Comparison of ENCODE assay signal across 8 mouse cellular contexts in the genomic region with DNA sequence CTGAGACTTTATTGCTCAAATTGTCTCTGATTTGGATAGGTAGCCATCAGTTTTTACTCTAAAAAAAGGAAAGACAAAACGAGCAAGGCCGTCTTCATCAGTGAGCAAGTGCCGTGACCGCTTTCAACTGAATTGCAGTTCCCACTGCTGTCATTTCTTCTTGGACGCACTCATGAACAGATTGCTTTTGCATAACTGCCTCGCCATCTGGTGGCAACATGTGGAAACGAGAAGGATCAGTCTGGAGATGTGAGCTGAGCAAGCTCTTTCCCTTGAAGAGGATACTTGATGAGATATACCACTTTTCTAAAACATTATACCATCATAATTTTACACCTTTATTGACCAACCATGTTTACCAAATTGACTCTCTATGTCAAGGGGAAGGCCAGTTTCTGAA.
DNase-seq lines count a peak whose midpoint lies in the region; ATAC-seq lines count a peak whose summit lies in the region.

No protein-coding gene starts in this region.

- no peaks in the 10 kb centered on the region for H3K36me3 ChIP-seq in heart, embryonic 10.5 days
- H3K36me3 ChIP-seq in liver, embryonic 11.5 days (ENCODE audit: control insufficient read depth, insufficient read depth, low read length), result no peaks in the 10 kb centered on the region
- no peaks in the 10 kb centered on the region for H3K36me3 ChIP-seq in stomach, embryonic 15.5 days

- no peak overlapping the region for H3K4me3 ChIP-seq in heart, embryonic 10.5 days
- H3K4me3 ChIP-seq in liver, embryonic 11.5 days (ENCODE audit: low read depth, low read length), result no peak overlapping the region
- H3K4me3 ChIP-seq in stomach, embryonic 15.5 days (replicated peaks), result no peak overlapping the region

- 17% methylated on average over 7 of the region's 7 CpGs for WGBS in heart, embryonic 10.5 days
- 15% methylated on average over 7 of the region's 7 CpGs for whole genome bisulfite sequencing in liver, embryonic 11.5 days
- 1% methylated on average over 7 of the region's 7 CpGs for WGBS in stomach, embryonic 15.5 days

- no peaks in the 10 kb centered on the region for H3K4me1 ChIP-seq in heart, embryonic 10.5 days
- H3K4me1 ChIP-seq in liver, embryonic 11.5 days (replicated peaks; ENCODE audit: control insufficient read depth, insufficient read depth, low read length), result no peaks in the 10 kb centered on the region
- H3K4me1 ChIP-seq in stomach, embryonic 15.5 days, result no peaks in the 10 kb centered on the region

- no peaks in the 10 kb centered on the region for H3K27me3 ChIP-seq in heart, embryonic 10.5 days (ENCODE audit: insufficient read depth, poor library complexity, severe bottlenecking)
- H3K27me3 ChIP-seq in liver, embryonic 11.5 days (replicated peaks; ENCODE audit: control insufficient read depth, insufficient read depth, low read length), result no peaks in the 10 kb centered on the region
- no peaks in the 10 kb centered on the region for H3K27me3 ChIP-seq in stomach, embryonic 15.5 days (replicated peaks)

- peak; percentile 74 for ATAC-seq in liver, embryonic 11.5 days (replicated peaks; ENCODE audit: low FRiP score)
- peak; percentile 72; the same call in 1 of the 2 replicates for ATAC-seq in stomach, embryonic 15.5 days (ENCODE audit: insufficient read depth, low FRiP score, low read depth)

- no peaks in the 10 kb centered on the region for H3K9me3 ChIP-seq in heart, embryonic 10.5 days
- no peaks in the 10 kb centered on the region for H3K9me3 ChIP-seq in liver, embryonic 11.5 days (ENCODE audit: control insufficient read depth, low read length)
- no peaks in the 10 kb centered on the region for H3K9me3 ChIP-seq in stomach, embryonic 15.5 days

- peak; percentile 91 for DNase-seq in 416B (ENCODE audit: low read depth)
- peak; percentile 53 for DNase-seq in adrenal gland, adult 8-10 months
- DNase-seq in embryo, embryonic 11.5 days (ENCODE audit: low read depth, low spot score), result peak; percentile 58
- DNase-seq in heart, embryonic 10.5 days (ENCODE audit: low spot score), result peak; percentile 86
- peak; percentile 88 for DNase-seq in kidney, postnatal 10 days
- no peak for DNase-seq in liver, embryonic 11.5 days (ENCODE audit: low spot score)
- DNase-seq in neural tube, embryonic 10.5 days (ENCODE audit: extremely low spot score, low spot score), result peak; percentile 77

- no peak overlapping the region for H3K4me2 ChIP-seq in liver, embryonic 11.5 days
- H3K4me2 ChIP-seq in stomach, embryonic 15.5 days, result no peak overlapping the region

- no peak overlapping the region for H3K9ac ChIP-seq in liver, embryonic 11.5 days (ENCODE audit: low read depth, low read length)
- no peak overlapping the region for H3K9ac ChIP-seq in stomach, embryonic 15.5 days

- H3K27ac ChIP-seq in heart, embryonic 10.5 days, result no peak overlapping the region
- no peak overlapping the region for H3K27ac ChIP-seq in liver, embryonic 11.5 days (ENCODE audit: low read depth, low read length)
- H3K27ac ChIP-seq in stomach, embryonic 15.5 days, result no peak overlapping the region
